Mouse (Mus musculus) olfactory bulb, adult 2 months (tissue): ENCODE data around the gene Sgms1.

Source experiments
- CTCF ChIP-seq: fragments of 200-500 bp; IDR thresholded peaks from 2 replicates; pipeline ENCODE4 v1.5.1; 2012; ENCODE audit warnings: low read depth, mild to moderate bottlenecking, low read length, moderate library complexity; ENCODE audit not compliant: insufficient read depth
- POLR2A ChIP-seq: fragments of 200-500 bp; IDR thresholded peaks from 2 replicates; pipeline ENCODE4 v1.6.1; 2012; ENCODE audit warnings: mild to moderate bottlenecking, low read depth, low read length, moderate library complexity; ENCODE audit not compliant: insufficient read depth

DNA sequence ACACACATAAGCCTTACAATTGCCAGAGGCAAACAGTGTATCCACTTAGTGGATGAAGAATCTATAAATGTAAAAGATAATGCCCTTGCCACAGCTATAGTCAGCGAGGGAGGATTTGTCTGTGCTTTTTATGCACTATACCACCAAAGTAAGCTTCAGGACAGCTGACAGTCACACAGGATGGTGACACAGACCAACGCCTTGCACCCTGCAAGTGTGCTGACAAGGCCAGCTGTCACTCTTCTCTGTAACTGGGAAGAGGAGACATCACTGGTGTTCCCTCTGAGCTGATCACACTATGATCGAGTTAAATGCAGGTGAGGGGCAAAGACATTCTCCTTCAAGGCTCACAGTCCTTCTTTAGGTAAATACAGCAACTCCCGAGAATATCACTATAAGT, 56.0 kb downstream of the Sgms1 start:
- TF ChIP-seq CTCF = no peak
- no peak for TF ChIP-seq POLR2A
